Mouse (Mus musculus) embryo, embryonic 11.5 days (tissue): ENCODE results near the gene Sacs.

Source experiments
- DNase-seq: peaks from one replicate; pipeline ENCODE4 v3.0.0-alpha.2; 2012; ENCODE audit warnings: low read depth, low spot score

The Sacs gene

GRCm38 (mm10) chr14:61237101-61237654 lies 98.9 kb downstream of the Sacs start:
- DNase-seq, result no peak

DNA sequence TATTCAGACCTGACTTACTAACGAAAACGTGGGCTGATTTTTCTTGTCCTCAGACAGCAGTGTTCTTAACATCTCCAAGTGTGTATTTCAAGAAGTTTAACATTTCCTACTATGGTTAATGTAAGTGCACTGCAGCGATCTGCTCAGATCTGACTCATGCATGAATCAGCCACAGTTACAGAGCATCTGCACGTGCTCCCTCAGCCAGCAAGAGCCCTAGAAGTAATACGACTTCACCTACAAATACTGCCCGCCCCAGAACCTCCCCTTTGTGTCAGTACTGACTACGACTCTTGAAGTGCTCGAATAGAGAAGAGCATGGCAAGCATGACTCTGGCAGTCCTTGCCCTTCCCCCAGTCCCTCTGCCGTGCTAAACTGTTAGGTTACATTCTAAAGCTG lies 100.5 kb downstream of the Sacs start:
- DNase-seq, result no peak

DNA sequence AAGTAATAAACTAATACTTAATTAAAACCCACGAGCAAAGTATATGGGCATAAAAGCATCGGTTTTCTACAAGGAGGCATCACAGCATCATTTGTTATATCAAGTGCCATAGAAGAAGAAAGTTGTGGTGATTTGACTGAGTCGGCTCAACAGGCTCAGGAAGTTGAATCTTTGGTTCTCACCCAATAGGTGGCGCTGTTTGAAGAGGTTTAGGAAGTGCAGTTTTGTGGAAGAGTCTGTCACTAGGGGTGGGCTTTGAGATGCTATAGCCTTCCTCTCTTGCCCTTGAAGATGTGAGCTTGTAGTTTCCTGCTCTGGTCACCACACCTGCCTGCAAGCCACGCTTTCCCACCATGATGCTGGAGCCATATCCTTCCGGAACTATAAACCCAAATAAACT lies 104.4 kb downstream of the Sacs start:
- no peak for DNase-seq

DNA sequence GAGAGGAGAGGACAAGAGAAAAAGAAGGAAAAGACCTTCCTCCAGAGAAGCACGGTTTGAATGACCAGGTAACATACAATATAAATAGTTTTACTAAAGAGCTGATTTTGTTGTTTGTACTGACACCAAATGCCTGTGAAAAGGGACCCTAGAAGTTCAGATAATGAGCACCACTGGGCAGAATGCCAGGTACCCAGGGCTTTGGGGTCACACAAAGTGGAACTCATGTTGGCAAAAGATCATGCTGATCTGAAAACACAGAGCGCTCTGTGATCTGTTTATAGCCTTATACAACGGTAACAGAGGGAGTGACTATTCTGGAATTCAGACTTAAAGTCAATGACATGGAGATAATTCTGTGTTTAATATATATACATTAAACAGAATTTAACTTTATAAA lies 108.2 kb downstream of the Sacs start:
- no peak for DNase-seq

GRCm38 (mm10) chr14:61252596-61253388 lies 114.5 kb downstream of the Sacs start:
- no peak for DNase-seq

DNA sequence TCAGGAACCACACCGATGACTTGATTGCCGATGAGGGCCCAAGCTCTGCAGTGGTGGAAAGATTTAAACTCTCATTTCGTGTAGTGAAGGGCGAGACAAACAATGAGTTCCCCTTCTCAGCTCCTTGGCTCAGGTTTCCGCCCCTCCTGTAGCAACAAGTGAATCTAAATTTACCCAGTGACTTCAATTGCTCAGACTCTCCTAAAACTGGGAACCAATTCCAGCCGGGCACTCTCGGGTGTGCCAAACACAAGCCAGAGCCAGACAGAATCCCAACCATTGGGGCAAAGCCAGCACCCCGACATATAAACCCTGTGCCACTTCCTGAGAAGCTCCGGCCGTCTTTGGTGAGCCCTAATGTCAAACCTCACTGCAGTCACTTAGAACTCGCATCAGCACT lies 120.1 kb downstream of the Sacs start, which contains the start of gene Sgcg:
Sgcg (minus strand) TSS at position 139 of the 400 bp plus-strand sequence.
- no peak for DNase-seq

- DNase-seq, result no peak
These were observed 120.8 kb downstream of the Sacs start for GRCm38 (mm10) chr14:61259084-61259483.

- no peak for DNase-seq
These were observed 129.7 kb downstream of the Sacs start for GRCm38 (mm10) chr14:61267908-61268475.

GRCm38 (mm10) chr14:61274414-61275198 lies 136.3 kb downstream of the Sacs start:
- DNase-seq, result no peak

DNA sequence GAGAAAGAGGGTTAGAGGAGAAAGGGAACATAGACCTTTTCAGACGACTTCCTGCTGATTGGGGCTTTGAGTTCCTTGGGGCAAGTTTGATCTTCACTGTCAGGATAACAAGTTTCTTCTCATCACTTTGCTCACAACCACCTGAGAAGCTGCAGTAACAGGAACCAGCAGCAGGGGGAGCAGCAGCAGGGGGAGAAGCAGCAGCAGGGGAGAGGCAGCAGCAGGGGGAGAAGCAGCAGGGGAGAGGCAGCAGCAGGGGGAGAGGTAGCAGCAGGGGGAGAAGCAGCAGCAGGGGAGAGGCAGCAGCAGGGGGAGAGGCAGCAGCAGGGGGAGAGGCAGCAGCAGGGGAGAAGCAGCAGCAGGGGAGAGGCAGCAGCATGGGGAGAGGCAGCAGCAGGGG lies 139.0 kb downstream of the Sacs start:
- no peak for DNase-seq

DNA sequence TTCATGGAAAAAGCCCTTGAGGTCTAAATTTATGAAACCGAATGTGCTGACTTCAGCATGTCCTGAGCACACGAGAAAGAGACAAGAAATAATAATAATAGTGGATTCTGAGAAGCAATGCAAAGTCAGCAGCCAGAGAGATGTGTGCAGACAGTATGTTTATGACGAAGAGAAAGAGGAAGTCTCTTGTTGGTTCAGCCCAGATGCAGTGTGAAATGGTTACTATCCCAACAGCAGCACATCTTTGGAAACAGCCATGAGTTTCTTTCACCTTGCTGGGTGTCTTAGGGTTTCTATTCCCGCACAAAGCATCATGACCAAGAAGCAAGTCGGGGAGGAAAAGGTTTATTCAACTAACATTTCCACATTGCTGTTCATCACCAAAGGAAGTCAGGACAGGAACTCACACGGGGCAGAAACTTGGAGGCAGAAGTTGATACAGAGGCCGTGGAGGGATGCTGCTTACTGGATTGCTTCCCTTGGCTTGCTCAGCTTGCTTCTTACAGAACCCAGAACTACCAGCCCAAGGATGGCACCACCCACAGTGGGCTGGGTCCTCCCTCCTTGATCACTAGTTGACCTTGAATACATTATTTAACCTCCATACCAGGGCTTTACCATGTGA lies 140.5 kb downstream of the Sacs start:
- DNase-seq, result no peak

DNA sequence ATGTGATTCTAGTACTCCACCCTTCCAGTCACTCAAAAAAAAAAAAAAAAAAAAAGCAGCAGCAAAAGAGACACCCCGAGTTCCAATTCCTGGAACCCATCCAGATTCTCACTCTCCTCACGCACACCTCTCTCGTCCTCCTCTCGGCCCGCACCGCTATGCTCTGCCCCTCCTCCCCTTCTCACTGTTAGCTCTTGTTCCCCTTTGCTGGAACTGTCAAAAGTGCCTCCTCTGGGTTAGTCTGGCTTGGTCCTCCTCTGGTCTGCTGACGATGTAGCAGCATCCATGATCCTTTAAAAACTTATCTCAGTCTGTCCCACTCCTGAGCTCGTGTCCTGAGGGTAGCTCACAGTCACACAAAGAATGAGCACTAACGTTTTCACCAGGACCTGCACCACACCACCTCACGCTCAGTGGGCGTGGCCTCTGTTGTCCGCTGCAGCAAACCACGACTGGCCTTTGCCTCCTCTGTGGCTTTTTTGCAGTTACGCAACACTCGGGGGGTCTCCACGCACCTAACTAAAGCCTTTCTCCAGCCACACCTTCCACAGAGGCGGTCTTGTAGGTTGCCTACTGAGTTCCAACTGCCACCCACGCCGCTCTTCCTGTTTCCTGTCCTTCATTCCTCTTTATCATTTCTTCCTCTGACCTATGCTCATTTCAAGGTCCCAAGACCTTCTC lies 150.5 kb downstream of the Sacs start:
- no peak for DNase-seq
